Mouse (Mus musculus) spleen, postnatal 36 days (tissue): ENCODE data around the gene Olfr972.
"Not testable (repeated sequence)": the region's sequence is repeated elsewhere in the genome, so short reads cannot be mapped to it uniquely, and the experiment has no call there.

ENCODE experiments used
- DNase-seq, 2 experiments: peaks; one replicate each; pipeline ENCODE4 v3.0.0; 2022; ENCODE audit warnings: low spot score in 2 of 2, mixed read lengths in 1 of 2

Gene Olfr972

DNA sequence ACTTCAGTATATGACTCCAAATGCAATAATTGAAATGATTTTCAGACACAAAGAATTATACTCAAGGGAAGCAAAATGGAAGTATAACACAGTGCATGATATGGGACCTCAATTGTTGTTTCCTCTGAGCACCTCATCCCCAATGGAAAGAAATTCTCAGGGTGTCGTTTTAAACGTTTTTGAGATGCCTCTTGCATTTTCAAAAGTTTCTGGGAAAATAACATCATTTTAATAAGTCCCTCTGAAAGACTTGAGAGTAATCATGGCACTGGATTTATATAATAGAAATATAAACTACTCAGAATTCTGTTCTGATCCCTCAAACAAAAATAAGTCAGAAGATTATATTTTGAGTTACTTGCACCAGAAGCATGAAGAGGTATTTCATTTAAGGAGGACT, at the start of gene Olfr972:
Gene Olfr972 (plus strand): TSS at position 301 of the 400 bp plus-strand sequence.
- DNase-seq = no peak

DNA sequence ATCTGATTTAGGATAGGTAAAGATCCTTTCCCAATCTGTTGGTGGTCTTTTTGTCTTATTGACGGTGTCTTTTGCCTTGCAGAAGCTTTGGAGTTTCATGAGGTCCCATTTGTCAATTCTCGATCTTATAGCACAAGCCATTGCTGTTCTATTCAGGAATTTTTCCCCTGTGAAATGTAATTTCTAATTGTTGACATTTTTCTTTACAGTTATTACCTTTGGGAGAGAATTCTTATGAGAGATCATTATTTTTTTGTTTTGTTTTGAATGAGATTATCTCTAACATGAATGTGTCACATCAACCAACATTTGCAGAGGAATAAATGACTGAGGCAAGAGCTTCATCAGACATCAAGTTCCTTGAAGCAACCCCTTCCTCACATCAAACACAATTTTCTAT, 29.6 kb upstream of the Olfr972 start, which contains the start of gene Olfr971:
Gene Olfr971 (plus strand): TSS at position 301 of the 400 bp plus-strand sequence.
- DNase-seq = not testable (repeated sequence)

DNA sequence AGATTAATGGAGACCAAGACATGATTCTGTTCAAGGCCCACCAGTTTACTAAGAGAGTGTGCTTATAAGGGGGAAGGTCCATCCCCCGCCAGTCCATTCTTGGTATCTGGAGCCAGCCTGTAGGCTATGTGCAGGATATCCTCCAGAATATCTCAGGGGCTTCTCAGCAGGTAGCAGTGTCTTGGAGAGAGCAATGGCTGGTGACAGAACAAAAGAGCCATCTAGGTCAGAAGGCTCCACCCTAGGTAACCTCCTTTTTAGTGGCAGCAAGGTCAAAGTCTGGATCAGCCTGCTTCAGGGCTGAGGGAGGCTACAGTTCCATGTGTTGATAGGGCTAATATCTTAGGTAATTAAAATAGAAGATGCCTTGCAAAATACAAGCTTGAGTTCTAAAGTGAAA, 5.8 kb downstream of the Olfr972 start:
- DNase-seq = not testable (repeated sequence)

DNA sequence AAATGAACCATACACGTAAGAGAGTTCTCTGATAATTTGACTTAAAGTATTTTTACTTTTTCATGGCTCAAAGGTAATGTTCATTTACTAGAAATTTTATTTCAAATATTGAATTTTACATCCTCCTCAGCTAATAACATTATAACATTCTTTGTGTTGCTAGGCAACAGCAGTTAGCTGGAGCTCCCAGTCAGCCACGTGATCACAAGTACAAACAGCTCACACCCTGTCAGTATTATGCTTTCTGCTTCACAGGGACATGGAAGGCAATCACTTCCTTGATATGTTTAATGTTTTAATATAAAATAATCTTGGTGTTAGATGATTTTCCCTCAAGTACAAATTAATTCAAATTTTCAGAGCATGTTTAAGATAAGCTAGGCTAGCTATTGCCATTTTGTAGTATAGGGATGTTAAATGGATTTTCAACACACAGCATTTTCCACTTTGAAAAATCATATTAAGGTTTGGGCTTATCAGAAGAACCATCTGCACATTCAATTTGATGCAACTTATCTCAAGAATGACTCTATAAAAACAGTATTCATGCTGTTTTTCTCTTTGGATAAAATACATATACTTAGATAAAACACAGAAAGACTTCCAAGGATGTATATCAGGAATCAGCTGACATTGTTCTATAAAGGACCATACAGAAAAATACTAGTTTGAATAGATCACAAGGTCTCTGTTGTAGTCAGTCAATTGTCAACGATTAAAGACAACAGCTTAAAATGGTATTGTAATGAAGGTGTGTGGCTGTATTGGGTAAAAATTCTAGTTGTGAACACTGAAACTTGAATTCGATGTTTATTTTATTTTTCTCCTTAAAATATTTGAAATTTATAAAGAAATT, 11.5 kb downstream of the Olfr972 start:
- not testable (repeated sequence) for DNase-seq

DNA sequence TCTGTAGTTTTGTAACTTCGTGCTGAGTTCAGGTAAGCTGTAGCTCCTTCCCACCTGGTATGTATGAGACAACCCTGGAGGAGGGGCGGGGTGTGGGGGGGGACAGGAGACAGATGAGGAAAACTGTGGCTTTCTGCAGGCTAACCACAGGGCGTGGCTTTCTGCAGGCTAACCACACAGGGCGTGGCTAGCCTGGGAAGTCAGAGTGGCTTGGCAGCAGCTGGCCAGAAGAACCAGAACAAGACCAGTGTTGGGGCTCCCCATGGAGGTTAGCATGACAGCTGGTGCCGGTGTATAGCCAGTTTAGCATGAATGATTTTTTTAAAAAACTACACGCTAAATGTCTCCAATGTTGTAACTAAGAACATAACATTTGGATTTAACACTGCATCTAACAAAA, 38.9 kb downstream of the Olfr972 start:
- no peak for DNase-seq

DNA sequence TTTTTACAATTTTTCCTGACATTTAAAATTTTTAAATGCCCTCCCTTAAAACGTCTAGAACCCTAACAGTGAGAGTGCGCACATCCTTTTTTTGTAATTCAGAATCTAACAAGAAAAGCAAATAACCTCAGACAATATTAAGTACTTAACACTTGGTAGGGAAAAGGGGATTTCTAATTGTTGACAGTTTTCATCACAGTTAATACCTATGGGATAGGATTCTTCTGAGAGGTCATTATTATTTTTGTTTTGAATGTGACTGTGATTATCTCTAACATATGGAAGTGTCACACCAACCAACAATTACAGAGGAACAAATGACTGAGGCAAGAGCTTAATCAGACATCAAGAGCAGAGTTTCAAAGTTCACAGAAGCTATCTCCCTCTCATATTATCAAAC, 40.8 kb downstream of the Olfr972 start, which contains the start of gene Olfr229:
Gene Olfr229 (plus strand): TSS at position 301 of the 400 bp plus-strand sequence.
- no peak for DNase-seq

DNA sequence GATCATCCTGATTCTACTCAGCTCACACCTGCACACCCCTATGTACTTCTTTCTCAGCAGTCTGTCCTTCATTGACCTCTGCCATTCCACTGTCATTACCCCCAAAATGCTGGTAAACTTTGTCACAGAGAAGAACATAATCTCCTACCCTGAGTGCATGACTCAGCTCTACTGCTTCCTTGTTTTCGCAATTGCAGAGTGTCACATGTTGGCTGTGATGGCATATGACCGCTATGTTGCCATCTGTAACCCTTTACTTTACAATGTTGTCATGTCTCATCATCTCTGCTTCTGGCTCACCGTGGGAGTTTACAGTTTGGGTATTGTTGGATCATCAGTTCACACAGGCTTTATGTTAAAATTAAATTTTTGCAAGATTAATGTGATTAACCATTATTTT, 43.7 kb downstream of the Olfr972 start:
- DNase-seq = no peak
